Mouse (Mus musculus) leukemia stem cell, adult 10-12 weeks (primary cell): Measurements from ENCODE around the gene Gm16867. TPM values are rescaled to one million over a fixed set of nuclear protein-coding genes. Genes with fewer than 3 reads are reported as not detected.

Experiments used
- polyA plus RNA-seq: library from polyadenylated mRNA; stranded (reverse); fragments of >175 nt; gene quantifications from 2 replicates; pipeline ENCODE4 v1.2.3, GENCODE M21; 2012; ENCODE audit warnings: low replicate concordance

Gm16867 gene
- polyA plus RNA-seq: 12.6 TPM in 1 of 2 replicates, not detected in the other

DNA sequence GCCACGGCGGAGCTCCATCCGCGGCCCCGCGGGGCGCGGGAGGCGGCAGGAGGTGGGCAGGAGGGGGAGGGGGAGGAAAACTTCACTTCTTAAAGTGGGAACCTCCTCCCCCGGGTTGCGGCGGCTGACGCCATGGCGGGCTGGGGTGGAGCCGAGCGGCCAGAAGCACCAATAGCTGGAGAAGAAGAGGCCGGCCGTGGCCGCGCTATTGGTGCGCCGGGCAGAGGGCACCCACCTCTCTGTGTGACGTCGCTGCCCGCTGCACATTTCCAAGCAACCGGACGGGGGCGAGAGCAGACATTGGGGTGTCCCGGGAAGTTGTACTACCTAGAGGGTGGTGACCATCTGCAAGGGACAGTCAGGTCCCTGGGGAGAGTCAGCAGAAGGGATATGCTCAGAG lies at the start of gene Gm16867:
TSS of gene Gm16867 (minus strand) at position 189 of the 400 bp plus-strand sequence.

DNA sequence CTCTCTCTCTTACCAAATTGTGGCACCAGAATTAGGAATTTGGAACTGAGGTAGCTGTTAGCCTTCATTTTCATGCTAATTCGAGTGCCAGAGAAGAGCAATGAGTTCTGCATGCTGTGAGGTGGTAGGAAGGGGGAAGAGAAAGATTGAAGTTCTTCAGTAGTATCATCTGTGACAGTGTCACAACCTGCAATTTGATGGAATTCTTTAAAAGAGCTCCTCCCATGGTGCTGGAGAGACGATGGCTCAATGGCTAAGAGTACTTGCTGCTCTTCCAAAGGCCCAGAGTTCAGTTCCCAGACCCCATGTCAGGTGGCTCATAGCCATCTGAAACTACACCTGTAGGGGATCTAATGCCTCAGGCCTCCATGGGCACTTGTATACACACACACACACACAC lies 9.3 kb upstream of the Gm16867 start, which contains the start of gene Gm27179:
TSS of gene Gm27179 (minus strand) at position 101 of the 400 bp plus-strand sequence.

Other genes with a start within 250 kb of the Gm16867 start
- gene Synb, start 209.1 kb downstream of the Gm16867 start, polyA plus RNA-seq: not detected in 2 replicates
- 0.06 TPM in 1 of 2 replicates, not detected in the other for gene Gm27179, start 9.2 kb upstream of the Gm16867 start, polyA plus RNA-seq
- 4.2 and 5.6 TPM in 2 replicates for gene Entpd4b, start 52.1 kb upstream of the Gm16867 start, polyA plus RNA-seq